Mouse (Mus musculus): ENCODE data around the gene Irak1bp1.

Gene Irak1bp1

DNA sequence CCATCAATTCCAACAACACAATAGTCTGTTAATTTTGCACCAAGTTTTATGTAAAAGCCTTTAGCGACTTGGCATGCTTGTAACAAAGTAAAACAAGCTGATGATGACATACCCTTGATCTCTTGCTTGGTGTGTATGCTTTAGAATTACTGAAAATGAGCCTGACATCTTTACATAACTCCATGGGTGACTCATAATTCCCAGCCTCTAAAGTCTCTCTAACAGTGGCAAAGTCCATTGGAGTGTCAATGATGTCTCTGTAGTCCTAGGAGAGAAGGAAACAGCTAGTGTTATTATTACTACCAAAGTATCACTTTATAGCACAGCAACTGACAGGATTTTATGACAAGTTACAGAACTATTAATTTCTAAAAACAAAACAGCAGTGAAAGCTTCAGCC, 47.7 kb downstream of the Irak1bp1 start:
- no peak for DNase-seq (ENCODE audit: low read depth, low spot score)

DNA sequence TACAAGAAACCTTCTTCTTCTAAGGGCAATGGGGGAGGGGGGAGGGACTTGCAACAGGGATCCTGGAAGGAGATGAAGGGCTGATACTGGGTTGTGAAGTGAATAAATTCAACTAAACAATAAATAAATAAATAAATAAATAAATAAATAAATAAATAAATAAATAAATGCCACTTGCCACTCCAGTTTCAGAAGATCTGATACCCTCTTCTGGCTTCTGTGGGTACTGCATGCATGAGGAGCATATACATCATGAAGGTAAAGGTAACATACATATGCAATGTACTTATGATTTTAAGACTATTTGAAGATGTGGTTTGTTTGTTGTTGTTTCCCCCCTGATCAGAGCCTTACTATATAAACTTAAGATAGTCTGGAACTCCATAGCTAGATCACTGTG, 54.8 kb downstream of the Irak1bp1 start:
- DNase-seq (ENCODE audit: low read depth, low spot score), result no peak

DNA sequence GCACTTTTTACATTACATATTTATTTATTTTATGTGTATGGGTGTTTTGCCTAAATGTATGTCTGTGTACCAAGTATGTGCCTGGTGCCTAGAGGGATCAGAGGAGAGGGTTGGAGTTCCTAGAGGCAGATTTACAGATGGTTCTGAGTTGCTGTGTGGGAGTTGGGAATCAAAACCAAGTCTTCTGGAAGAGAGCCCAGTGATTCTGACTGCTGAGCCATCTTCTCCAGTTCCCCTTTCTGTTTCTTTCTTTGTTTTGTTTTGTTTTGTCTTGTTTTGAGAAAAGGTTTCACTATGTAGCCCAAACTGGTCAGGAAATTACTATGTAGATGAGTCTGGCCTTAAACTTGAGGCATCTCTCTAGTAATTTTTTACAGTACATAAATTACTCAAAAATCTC, 59.3 kb downstream of the Irak1bp1 start:
- DNase-seq (ENCODE audit: low read depth, low spot score), result no peak
